Mouse (Mus musculus) liver, adult 2 months (tissue): Measurements from ENCODE around the gene Abca15. TPM values are rescaled to one million over a fixed set of nuclear protein-coding genes. Genes with fewer than 3 reads are reported as not detected.
A peak's percentile ranks its signal among the peaks of the same experiment; 100 is the strongest.
"Not testable (repeated sequence)": the region's sequence is repeated elsewhere in the genome, so short reads cannot be mapped to it uniquely, and the experiment has no call there.

Experiments used
- DNase-seq: peaks from one replicate; pipeline ENCODE4 v3.0.0-alpha.2; 2011; ENCODE audit warnings: low read depth, low spot score; ENCODE audit errors: extremely low read depth
- H3K27ac ChIP-seq: fragments of 200-500 bp; replicated peaks from 2 replicates; pipeline ENCODE4 v1.5.1; 2012; ENCODE audit warnings: low read depth, mild to moderate bottlenecking, control low read depth, inconsistent platforms, low read length; ENCODE audit not compliant: insufficient read depth
- H3K27me3 ChIP-seq: fragments of 200-500 bp; 2 replicates; pipeline ENCODE4 v1.6.1; 2012; ENCODE audit warnings: mild to moderate bottlenecking, moderate library complexity, low read length, inconsistent platforms; ENCODE audit not compliant: control insufficient read depth, insufficient read depth
- H3K36me3 ChIP-seq: fragments of 200-500 bp; 2 replicates; pipeline ENCODE4 v1.6.1; 2012; ENCODE audit warnings: low read length, inconsistent platforms; ENCODE audit not compliant: control insufficient read depth, insufficient read depth
- H3K4me1 ChIP-seq: fragments of 200-500 bp; 2 replicates; pipeline ENCODE4 v1.6.1; 2011; ENCODE audit warnings: low read length; ENCODE audit not compliant: control insufficient read depth, insufficient read depth
- H3K4me3 ChIP-seq: fragments of 200-500 bp; 2 replicates; pipeline ENCODE4 v1.5.1; 2011; ENCODE audit warnings: low read depth, mild to moderate bottlenecking, control low read depth, low read length, moderate library complexity; ENCODE audit not compliant: insufficient read depth
- H3K79me2 ChIP-seq: fragments of 200-500 bp; 2 replicates; pipeline ENCODE4 v1.6.1; 2012; ENCODE audit warnings: inconsistent platforms, mild to moderate bottlenecking, low read length, moderate library complexity; ENCODE audit not compliant: control insufficient read depth, insufficient read depth
- H3K9ac ChIP-seq: fragments of 200-500 bp; 2 replicates; pipeline ENCODE4 v1.6.1; 2012; ENCODE audit warnings: low read depth, mild to moderate bottlenecking, control low read depth, inconsistent platforms, low read length
- CTCF ChIP-seq: fragments of 200-500 bp; IDR thresholded peaks from 2 replicates; pipeline ENCODE4 v1.5.1; 2011; ENCODE audit warnings: low read depth, low read length, control low read depth
- POLR2A ChIP-seq: fragments of 200-500 bp; IDR thresholded peaks from 2 replicates; pipeline ENCODE4 v1.6.1; 2011; ENCODE audit warnings: low read length, control low read depth; ENCODE audit not compliant: insufficient read depth; ENCODE audit errors: extremely low read depth
- WGBS: fragments of 180-500 bp; shearing (Covaris S2); methylation state at CpG from one replicate; pipeline ENCODE4 v1.1.7; 2018; 5-methylcytosine and 5-hydroxymethylcytosine counted together
- polyA plus RNA-seq: library from polyadenylated mRNA; depleted of rRNA; stranded (reverse); fragments of >200 nt; gene quantifications from 2 replicates; pipeline ENCODE4 v1.2.3, GENCODE M21; 2012; rRNA removed
- total RNA-seq: library from RNA; depleted of rRNA; stranded (reverse); fragments of >200 nt; gene quantifications from 2 replicates; pipeline ENCODE4 v1.2.3, GENCODE M21; 2014; rRNA removed

The Abca15 gene
- total RNA-seq = not detected in 2 replicates
- polyA plus RNA-seq = not detected in 2 replicates

DNA sequence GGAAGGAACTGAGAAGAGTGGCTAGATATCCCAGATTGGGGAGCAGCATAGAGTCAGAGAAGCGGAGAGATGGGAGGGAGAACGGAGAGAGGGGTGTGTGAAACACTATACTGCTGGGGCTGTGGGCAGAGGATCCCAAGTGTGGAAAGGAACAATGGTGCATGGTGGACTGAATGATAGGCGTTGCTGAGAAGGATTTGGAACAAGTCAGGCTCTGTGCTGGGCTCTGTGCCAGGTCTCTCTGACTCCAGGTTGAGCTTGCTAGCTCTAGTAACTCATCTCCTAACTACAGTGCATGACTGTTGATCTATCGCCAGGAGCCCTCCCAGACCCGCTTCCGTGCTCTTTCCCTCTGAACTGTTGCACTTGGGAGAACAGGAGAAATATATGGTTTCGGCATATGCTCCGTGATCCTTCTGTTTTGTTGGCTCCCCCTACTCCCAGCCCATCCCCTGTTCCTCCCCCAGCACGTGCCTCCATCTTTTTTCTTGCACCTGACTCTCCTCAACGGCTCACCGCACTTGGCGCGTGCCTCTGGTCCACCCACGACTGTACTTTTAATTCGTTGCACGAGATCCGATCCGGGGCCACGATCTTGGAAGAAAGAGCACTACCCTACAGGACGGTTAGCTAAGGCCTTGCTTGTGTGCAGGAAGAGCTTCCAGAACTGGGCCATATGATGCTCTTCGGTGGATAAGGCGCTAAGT, at the start of gene Abca15:
TSS of gene Abca15 (plus strand) at position 584 of the 707 bp plus-strand sequence.
- no peak for DNase-seq
- TF ChIP-seq CTCF (no peak), POLR2A (no peak)
- Histone ChIP-seq H3K4me1 (no peaks in the 10 kb centered on the region), H3K27ac (no peak within 1 kb of the TSS), H3K79me2 (no peaks in the 10 kb centered on the region), H3K9ac (no peak within 1 kb of the TSS), H3K4me3 (no peak within 1 kb of the TSS), H3K27me3 (no peaks in the 10 kb centered on the region), H3K36me3 (no peaks in the 10 kb centered on the region)
- WGBS = 71% methylated on average over 22 of the region's 22 CpGs

DNA sequence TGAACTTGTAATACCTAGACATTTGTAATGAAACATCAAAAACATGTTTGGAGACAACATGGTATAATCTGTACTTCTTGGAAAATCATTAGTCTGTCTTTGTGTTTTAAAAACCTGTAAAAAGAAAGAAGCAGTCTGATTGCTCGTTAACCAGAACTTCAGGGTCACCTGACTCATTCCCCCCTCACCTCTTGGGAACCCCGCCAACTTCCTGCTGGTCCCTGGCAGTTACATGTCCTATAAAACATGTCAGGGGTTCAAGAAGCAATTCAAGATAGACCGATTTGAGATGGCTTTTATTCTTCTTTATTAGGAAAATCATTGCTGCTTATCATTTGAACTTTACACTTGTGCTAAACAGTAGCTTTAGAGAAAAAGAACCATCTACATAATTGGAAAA, 43.2 kb upstream of the Abca15 start:
- no peaks in the 10 kb centered on the region for H3K79me2 ChIP-seq
- no peak overlapping the region for H3K9ac ChIP-seq
- H3K4me1 ChIP-seq = no peaks in the 10 kb centered on the region
- H3K27ac ChIP-seq = no peak overlapping the region
- WGBS = 60% methylated on average over 3 of the region's 3 CpGs
- no peaks in the 10 kb centered on the region for H3K36me3 ChIP-seq
- peak; percentile 6 for DNase-seq
- H3K4me3 ChIP-seq = no peak overlapping the region
- no peaks in the 10 kb centered on the region for H3K27me3 ChIP-seq
- TF ChIP-seq POLR2A (no peak), CTCF (no peak)

GRCm38 (mm10) chr7:120316086-120316485, 12.4 kb upstream of the Abca15 start:
- WGBS = 73% methylated on average over 1 of the region's 1 CpGs
- Histone ChIP-seq H3K27me3 (no peaks in the 10 kb centered on the region), H3K36me3 (no peaks in the 10 kb centered on the region), H3K4me3 (no peak overlapping the region), H3K79me2 (no peaks in the 10 kb centered on the region), H3K4me1 (no peaks in the 10 kb centered on the region), H3K9ac (no peak overlapping the region), H3K27ac (no peak overlapping the region)
- no peak for DNase-seq
- TF ChIP-seq POLR2A = no peak
- no peak for TF ChIP-seq CTCF

DNA sequence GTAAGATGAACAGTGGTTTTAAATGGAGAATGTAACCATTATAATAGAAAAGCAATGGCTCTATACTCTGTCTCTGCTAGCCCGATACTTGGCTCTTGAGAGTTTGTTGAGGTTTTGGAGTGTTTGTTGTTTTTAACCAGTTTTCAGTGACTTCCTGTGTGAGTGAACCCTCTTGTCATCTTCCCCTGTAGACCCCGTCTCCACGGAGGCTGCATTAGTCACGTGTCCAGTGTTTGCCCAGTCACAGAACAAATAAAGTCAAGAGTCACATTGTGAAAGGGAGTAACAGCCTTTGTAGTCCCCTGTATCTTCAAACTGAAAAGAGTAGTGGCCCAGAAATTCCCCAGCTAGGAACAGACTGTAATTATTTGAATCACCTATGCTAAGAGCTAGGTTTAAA, 5.5 kb upstream of the Abca15 start:
- 28% methylated on average over 4 of the region's 4 CpGs for WGBS
- no peaks in the 10 kb centered on the region for H3K36me3 ChIP-seq
- TF ChIP-seq POLR2A = no peak
- no peak for TF ChIP-seq CTCF

DNA sequence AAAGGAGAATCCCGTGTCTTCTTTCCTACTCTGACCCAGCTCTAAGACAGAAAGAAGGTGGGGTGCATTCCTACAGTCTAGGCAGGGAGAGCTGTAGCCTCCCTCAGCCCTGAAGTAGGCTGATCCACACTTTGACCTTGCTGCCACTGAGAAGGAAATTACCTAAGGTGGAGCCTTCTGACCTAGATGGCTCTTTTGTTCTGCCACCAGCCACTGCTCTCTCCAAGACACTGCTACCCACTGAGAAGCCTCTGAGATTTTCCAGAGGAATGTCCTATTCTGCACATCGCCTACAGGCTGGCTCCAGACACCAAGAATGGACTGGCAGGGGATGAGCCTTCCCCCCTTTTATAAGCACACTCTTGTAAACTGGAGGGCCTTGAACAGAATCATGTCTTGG, 2.6 kb upstream of the Abca15 start:
- H3K4me1 ChIP-seq, H3K9ac ChIP-seq, H3K36me3 ChIP-seq, H3K4me3 ChIP-seq, H3K79me2 ChIP-seq, H3K27me3 ChIP-seq, H3K27ac ChIP-seq, DNase-seq: not testable (repeated sequence)
- WGBS = 86% methylated on average over 2 of the region's 2 CpGs

More for the DNA sequence above, 5.5 kb upstream of the Abca15 start:
- peak; percentile 6 for DNase-seq
- Histone ChIP-seq H3K27me3 (no peaks in the 10 kb centered on the region), H3K79me2 (no peaks in the 10 kb centered on the region), H3K9ac (no peak overlapping the region), H3K4me1 (no peaks in the 10 kb centered on the region), H3K4me3 (no peak overlapping the region), H3K27ac (no peak overlapping the region)

- H3K79me2 ChIP-seq = no peaks in the 10 kb centered on the region
- no peaks in the 10 kb centered on the region for H3K27me3 ChIP-seq
- H3K27ac ChIP-seq = no peak overlapping the region
- WGBS = 11% methylated on average over 22 of the region's 22 CpGs
- H3K36me3 ChIP-seq = no peaks in the 10 kb centered on the region
- no peaks in the 10 kb centered on the region for H3K4me1 ChIP-seq
- TF ChIP-seq POLR2A (no peak), CTCF (no peak)
- DNase-seq = peak; percentile 6
- H3K9ac ChIP-seq = no peak overlapping the region
- no peak overlapping the region for H3K4me3 ChIP-seq
Observed at GRCm38 (mm10) chr7:120327220-120328073, 1.0 kb upstream of the Abca15 start.
